Mouse (Mus musculus) granulocyte monocyte progenitor cell, adult 5-6 weeks (primary cell): ENCODE data around the gene Lgi1. TPM values are rescaled to one million over a fixed set of nuclear protein-coding genes. Genes with fewer than 3 reads are reported as not detected.
A peak's percentile ranks its signal among the peaks of the same experiment; 100 is the strongest.

Experiments used
- ATAC-seq: replicated peaks from 2 replicates; pipeline ENCODE4 v1.8.0; 2016; ENCODE audit warnings: mild to moderate bottlenecking, moderate TSS enrichment, inconsistent platforms; ENCODE audit not compliant: poor library complexity, severe bottlenecking
- total RNA-seq, 2 experiments: library from RNA; stranded (forward) in 1 of 2; stranded (reverse) in 1 of 2; fragments of 200-712, 200-1000 nt in 1 of 2; fragments of >200 nt in 1 of 2; fragmentation: Nextera tagmentation in 1 of 2; gene quantifications; 2 replicates each; pipeline ENCODE4 v1.2.3; 2014 to 2017

Gene Lgi1
- total RNA-seq (2014; fragmentation: Nextera tagmentation), result 2.4 TPM in 1 of 2 replicates, not detected in the other
- total RNA-seq (2017), result 0.39 TPM in 1 of 2 replicates, not detected in the other

DNA sequence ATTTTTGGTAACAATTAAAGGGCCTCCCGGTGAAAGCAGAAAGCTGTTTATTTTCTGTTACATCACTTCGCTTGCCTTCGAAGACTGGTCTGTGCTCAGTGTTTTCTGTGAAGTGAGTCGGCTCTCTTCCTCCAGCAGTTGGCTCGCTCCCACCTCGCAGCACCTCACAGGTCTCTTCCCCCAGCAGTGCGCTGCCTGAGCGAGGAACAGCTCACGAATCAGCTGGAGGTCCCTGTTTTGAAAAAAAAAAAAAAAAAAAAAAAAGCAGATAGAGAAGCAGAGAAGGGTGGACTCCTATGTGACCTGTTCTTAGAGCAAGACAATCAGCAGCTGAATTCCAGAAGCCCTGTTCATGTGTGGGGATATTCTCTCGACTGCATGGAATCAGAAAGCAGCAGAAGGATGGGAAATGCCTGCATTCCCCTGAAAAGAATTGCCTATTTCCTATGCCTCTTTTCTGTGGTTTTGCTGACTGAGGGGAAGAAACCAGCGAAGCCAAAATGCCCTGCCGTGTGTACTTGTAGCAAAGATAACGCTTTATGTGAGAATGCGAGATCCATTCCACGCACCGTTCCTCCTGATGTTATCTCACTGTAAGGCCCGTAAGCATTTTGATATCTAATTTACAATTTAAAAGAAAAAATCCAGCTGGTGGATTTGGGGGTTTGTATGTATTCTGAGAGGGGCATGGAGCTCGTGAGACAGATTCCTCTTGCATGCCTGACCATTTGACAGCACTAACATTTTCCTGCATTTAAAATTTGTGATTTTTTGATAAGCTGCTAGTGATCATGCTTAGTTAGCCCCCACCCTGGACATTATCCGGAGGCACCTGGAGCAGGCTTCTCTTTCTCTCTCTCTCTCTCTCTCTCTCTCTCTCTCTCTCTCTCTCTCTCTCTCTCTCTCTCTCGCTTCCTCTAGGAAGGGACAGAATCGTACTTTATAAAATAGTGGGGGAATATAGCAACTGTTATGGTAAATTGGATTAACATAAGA, at the start of gene Lgi1:
TSS of gene Lgi1 (plus strand) at position 32 of the 996 bp plus-strand sequence.
- ATAC-seq, result no peak

DNA sequence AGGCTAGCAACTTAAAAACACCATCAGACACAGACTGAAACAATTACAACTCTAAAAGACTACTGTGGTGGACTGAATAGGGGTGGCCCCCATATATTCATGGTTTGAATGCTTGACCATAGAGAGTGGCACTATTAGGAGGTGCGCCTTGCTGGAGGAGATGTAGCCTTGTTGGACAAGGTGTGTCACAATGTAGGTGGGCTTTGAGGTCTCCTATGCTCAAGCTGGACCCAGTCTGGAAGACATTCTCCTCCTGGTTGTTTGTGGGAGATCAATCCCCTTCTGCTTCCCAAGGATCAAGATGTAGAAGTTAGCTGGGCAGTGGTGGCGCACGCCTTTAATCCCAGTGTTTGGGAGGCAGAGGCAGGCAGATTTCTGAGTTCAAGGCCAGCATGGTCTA, 46.6 kb upstream of the Lgi1 start:
- no peak for ATAC-seq

DNA sequence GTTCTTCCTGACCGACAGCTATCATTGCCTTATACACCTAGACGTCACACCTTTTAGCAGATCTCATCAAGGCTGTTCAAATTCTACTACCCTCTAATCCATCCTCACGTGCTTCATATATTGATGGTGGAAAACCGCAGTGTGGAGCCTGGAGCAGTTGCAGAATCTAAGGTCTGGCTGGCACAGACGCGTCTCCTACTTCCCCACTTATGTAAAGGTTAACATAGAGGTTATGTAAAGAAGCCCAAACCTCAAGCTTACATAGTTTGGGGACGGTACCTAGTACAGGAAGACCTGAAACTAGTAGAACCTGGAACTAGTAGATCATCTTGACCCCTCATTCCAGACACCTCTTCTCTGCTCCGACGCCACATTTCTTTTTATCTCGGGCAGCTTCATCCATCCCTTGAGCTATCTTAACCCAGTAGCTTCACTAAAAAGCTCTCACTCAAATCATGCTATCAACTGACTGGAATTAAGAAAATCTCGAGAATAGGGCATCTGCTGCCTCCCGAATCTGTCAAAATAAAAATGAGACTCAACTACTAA, 40.9 kb upstream of the Lgi1 start:
- ATAC-seq, result peak; percentile 55

DNA sequence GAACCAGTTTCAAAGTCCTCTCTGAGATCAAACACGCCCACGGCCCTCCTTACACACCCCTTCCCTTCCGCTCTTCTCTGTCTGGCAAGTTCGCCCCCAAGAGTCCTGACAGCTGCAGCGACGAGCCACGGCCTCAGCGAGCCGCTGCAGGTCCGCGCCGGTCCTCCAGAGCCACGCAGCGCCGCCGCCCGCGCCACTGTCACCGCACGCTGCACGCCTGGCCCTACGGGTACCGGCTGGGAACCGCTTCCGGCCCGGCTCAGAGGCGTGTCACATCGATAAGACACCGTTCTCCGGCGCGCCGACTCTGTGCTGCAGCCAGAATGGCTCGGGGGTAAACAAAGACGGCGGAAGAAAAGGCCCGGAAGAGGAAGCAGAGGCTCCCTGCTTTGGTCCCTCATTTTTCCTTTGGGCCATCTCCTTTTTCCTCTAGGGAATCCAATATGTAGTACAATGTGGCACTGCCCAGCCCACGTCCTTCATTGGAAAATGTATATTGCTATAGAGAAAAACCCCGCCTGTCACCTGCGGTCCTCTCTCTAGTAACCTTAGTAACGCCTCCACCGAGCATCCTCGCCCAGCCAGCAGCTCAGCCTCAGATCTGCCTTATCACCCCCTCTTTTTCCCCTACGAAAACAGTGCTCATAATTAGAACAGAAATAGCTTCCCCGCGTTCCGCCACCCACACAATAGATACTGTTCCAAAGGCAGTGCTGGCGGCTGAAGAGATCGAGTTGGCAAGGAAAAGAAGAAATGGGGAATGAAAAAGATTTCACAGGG, 40.2 kb upstream of the Lgi1 start, which contains the start of gene Fra10ac1:
TSS of gene Fra10ac1 (minus strand) at position 252 of the 780 bp plus-strand sequence.
- ATAC-seq, result peak; percentile 99

- no peak for ATAC-seq
These were observed 39.7 kb upstream of the Lgi1 start for GRCm38 (mm10) chr19:38224685-38225060.

DNA sequence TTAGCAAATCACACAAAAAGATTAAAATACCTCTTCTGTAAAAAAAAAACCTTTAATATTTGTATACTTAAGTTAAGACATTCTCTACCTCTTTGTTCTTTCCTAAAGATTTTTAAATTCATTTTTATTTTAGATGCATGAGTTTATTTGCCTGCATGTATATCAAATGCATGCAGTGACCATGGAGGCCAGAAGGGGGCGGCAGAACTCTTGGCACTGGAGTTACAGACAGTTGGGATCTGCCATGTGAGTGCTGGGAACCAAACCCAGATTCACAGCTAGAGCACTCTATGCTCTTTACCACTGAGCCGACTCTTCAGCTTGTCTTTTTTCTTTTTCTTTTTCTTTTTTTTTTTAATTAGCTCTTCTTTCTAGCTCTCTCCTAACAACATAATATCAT, 35.6 kb upstream of the Lgi1 start:
- no peak for ATAC-seq

DNA sequence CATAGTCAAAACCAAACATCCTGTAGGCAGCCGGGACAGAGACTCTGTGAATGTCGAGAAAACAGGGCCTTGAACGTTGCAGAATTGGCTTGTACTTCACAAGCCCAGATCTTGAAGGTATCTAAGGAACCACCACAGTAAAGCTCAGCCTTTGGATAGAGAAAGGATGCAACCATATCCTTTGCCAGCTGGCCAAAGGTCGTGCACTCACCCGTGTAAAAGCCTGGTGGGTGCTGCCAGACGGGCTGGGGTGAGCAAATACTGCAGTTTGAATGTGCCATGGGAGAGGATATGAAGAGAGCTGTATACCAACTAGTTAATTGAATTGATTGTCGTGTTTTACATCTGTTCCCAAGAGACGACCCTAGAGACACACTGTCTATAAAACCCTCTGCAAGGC, 32.2 kb upstream of the Lgi1 start:
- no peak for ATAC-seq

DNA sequence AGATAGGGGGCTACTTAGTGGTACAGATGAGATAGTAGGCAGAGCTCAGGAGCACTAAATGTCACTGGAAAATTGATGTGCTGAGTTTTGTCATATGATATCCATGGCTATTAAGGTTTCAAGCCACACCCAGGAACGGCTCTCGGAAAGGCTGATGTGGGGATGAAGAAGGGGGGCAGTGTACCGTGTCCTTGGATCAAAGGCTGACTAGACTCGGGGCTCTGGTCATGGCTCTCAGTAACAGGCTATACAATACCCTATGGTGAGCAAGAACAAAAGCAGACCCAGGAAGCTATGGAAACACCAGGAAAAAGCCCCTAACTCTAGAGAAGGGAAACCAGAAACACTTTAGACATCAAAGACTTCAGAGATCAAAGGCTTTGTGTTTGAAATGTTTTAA, 31.8 kb upstream of the Lgi1 start:
- ATAC-seq, result no peak

DNA sequence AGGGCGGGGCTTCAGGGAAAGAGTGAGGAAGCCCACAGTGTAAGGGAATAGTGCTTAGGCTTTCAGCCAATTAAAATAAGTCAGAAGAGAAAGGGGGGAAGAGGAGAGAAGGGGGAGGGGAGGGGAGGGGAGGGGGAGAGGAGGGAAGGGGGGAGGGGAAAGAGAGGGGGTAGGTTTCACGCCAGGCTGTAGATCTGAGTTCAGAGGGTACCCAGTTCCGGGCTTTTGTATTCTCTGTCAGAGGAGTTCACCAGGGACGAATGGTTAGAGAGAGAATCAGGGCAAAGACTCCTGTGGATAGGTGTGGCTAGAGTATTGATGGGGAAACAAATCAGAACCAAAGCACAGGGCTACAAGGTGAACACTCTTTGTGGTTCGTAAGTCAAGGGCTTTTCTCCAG, 27.8 kb upstream of the Lgi1 start:
- ATAC-seq, result no peak

GRCm38 (mm10) chr19:38237834-38238212, 26.5 kb upstream of the Lgi1 start:
- peak; percentile 81 for ATAC-seq

- ATAC-seq, result peak; percentile 93
These were observed 26.0 kb upstream of the Lgi1 start for GRCm38 (mm10) chr19:38238213-38238951.

GRCm38 (mm10) chr19:38242314-38242852, 22.0 kb upstream of the Lgi1 start:
- ATAC-seq, result no peak

- no peak for ATAC-seq
These were observed 19.6 kb upstream of the Lgi1 start for GRCm38 (mm10) chr19:38244748-38245147.

DNA sequence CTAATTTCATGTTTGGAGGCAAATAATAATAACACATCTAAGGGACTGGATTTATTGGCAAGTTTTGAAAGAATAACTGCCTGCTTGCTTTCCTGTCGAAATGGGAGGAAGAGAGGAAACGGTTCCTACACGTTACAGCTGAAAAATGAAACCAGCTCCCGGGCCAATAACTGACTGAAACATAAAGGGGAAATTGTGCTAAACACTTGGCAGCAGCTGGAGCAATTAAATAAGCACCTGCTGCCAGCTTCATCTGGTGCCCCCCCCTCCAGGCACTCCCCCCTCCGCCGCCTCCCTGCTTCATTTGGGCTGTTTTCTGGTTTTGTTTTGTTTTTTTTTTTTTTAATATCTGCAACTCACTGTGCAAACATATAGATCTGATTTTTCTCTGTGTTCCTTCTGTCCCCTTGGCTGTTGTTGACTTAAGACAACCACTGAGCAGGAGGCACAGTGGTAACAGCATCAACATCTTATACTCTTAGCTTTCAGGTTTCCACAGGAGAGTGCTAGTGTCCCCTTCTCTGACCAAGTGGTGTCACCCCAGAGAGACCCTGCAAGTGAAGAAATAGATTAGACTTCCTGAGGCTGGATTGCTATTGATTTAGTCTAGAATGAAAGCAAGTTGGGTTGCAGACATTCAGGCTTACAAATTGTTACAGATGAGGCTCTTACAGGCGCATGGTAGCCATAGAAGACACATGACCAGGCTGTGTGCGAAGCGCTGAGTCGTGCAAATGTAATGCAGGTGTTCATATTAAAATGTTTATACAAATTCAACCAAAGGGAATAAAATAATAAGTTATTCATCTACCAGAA, 18.8 kb upstream of the Lgi1 start:
- peak; percentile 61 for ATAC-seq

- ATAC-seq, result no peak
These were observed 18.1 kb upstream of the Lgi1 start for GRCm38 (mm10) chr19:38246177-38246622.

GRCm38 (mm10) chr19:38249627-38250026, 14.7 kb upstream of the Lgi1 start:
- no peak for ATAC-seq

- ATAC-seq, result no peak; the same call in 1 of the 2 replicates
These were observed 10.5 kb upstream of the Lgi1 start for GRCm38 (mm10) chr19:38253796-38254195.

GRCm38 (mm10) chr19:38258651-38259065, 5.7 kb upstream of the Lgi1 start:
- ATAC-seq, result no peak

DNA sequence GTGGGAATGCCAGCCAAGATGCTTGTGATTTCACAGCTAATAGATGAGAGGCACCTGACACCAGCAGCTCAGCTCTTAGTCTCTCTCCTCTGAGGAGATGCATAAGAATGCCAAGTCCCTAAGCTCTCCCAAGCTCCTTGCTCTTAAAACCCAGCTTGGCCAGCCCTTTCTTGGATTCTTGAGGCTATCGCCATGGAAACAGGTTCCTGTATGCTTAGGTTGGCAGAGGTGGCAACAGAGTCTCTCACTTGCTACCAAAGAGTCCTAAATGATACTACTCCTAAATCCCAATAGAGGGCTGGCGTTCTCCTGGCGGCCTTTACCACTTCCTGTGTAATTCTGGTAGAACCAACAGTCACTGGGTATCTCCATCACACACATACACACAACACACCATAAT, 4.9 kb upstream of the Lgi1 start:
- no peak for ATAC-seq
